Mouse (Mus musculus) midbrain, embryonic 11.5 days (tissue): ENCODE measurements around the gene Nos3. TPM values are rescaled to one million over a fixed set of nuclear protein-coding genes. Genes with fewer than 3 reads are reported as not detected.
A peak's percentile ranks its signal among the peaks of the same experiment; 100 is the strongest.

Source experiments
- ATAC-seq: fragments of 200-750 bp; cut with Nextera tagmentation; 2 replicates; pipeline ENCODE4 v1.8.0; 2017; ENCODE audit warnings: moderate TSS enrichment, moderate library complexity; ENCODE audit not compliant: low FRiP score
- DNase-seq: peaks from one replicate; pipeline ENCODE4 v3.0.0; 2015; ENCODE audit warnings: low spot score; ENCODE audit errors: missing footprints
- H3K27ac ChIP-seq: fragments of 300-500 bp; sonication (generic); 2 replicates; pipeline ENCODE4 v1.5.1; 2014; ENCODE audit warnings: low read depth, low read length
- H3K27me3 ChIP-seq: fragments of 300-500 bp; sonication (generic); 2 replicates; pipeline ENCODE4 v1.6.1; 2014; ENCODE audit warnings: mild to moderate bottlenecking, low read length, moderate library complexity, mixed read lengths; ENCODE audit not compliant: control insufficient read depth, insufficient read depth
- H3K36me3 ChIP-seq: fragments of 300-500 bp; sonication (generic); 2 replicates; pipeline ENCODE4 v1.6.1; 2014; ENCODE audit warnings: mild to moderate bottlenecking, low read length, moderate library complexity, mixed read lengths; ENCODE audit not compliant: control insufficient read depth, insufficient read depth
- H3K4me1 ChIP-seq: fragments of 300-500 bp; sonication (generic); 2 replicates; pipeline ENCODE4 v1.6.1; 2014; ENCODE audit warnings: low read length; ENCODE audit not compliant: control insufficient read depth, insufficient read depth
- H3K4me2 ChIP-seq: fragments of 300-500 bp; sonication (generic); 2 replicates; pipeline ENCODE4 v1.6.1; 2014; ENCODE audit warnings: mild to moderate bottlenecking, moderate library complexity
- H3K4me3 ChIP-seq: fragments of 300-500 bp; sonication (generic); 2 replicates; pipeline ENCODE4 v1.5.1; 2014; ENCODE audit warnings: low read depth, low read length
- H3K9ac ChIP-seq: fragments of 300-500 bp; sonication (generic); 2 replicates; pipeline ENCODE4 v1.6.1; 2014; ENCODE audit warnings: low read length
- H3K9me3 ChIP-seq: fragments of 300-500 bp; sonication (generic); 2 replicates; pipeline ENCODE4 v1.6.1; 2016; ENCODE audit warnings: low read length; ENCODE audit not compliant: control insufficient read depth
- WGBS: fragments of 180-500 bp; shearing (Covaris S2); extraction: QIAGEN DNeasy Blood & Tissue Kit; methylation state at CpG from one replicate; pipeline ENCODE4 v1.1.7; 2014; 5-methylcytosine and 5-hydroxymethylcytosine counted together
- polyA plus RNA-seq: library from polyadenylated mRNA; unstranded; fragments of >200 nt; fragmentation: Nextera tagmentation; extraction: Ambion mirVana; gene quantifications from 2 replicates; pipeline ENCODE4 v1.2.1, GENCODE M21; 2014

Gene Nos3
- polyA plus RNA-seq, 1 experiment from 2014 or later = 5.5 TPM

DNA sequence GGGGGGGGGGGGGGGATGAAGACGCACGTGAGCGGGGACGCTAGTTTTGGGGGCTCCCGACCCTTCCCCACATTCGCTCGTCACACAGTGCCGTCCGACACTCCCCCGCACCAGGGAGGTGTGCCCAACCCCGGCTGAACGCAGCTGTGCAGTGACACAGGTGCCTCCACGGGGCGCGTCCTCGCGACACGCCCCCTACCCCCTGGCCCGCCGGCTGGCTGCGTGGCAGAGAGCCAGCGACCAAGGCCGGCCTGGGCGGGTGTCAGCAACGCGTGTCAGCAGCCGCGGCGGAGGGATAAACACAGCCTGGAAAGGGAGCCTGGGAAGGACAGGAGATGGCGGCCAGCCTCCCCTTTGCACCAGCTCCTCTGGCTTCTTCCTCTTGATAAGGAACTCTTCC is 16.1 kb upstream of the Nos3 start:
- H3K27me3 ChIP-seq = peaks cover 19% of the 10 kb centered on the region
- no peaks in the 10 kb centered on the region for H3K9me3 ChIP-seq
- no peak for ATAC-seq
- WGBS = under 1% methylated on average over 29 of the region's 30 CpGs
- peak overlapping the region; percentile 73 for H3K4me2 ChIP-seq
- H3K9ac ChIP-seq = peak overlapping the region; percentile 62
- DNase-seq = no peak
- no peaks in the 10 kb centered on the region for H3K36me3 ChIP-seq
- H3K4me3 ChIP-seq = peak overlapping the region; percentile 46
- H3K4me1 ChIP-seq = peaks cover 51% of the 10 kb centered on the region
- no peak overlapping the region for H3K27ac ChIP-seq

DNA sequence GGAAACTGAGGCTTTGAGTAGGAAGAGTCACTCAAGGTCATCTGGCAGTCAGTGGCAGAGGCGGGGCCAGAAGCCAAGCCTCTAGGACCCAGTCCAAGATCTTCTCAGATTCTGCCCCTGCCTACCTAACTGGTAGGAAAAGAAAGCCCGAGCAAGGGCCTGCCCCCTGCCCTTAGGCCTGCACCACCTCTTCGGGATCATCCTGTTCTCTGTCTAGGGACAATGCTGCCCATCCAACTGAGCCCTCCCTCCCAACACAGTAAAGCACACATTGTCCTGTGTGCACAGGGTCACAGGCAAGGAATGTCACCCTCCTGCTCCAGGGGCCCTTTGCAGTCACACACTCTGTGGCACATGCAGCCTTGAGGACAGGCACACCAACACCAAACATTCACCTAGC is 14.5 kb upstream of the Nos3 start:
- Histone ChIP-seq H3K4me2 (peak overlapping the region; percentile 90), H3K9me3 (no peaks in the 10 kb centered on the region), H3K9ac (peak overlapping the region; percentile 83; the same call in 1 of the 2 replicates), H3K36me3 (no peaks in the 10 kb centered on the region), H3K4me1 (peaks cover 36% of the 10 kb centered on the region), H3K27me3 (peaks cover 19% of the 10 kb centered on the region), H3K4me3 (peak overlapping the region; percentile 75), H3K27ac (no peak overlapping the region)
- no peak for ATAC-seq
- 55% methylated on average over 3 of the region's 3 CpGs for WGBS
- no peak for DNase-seq

DNA sequence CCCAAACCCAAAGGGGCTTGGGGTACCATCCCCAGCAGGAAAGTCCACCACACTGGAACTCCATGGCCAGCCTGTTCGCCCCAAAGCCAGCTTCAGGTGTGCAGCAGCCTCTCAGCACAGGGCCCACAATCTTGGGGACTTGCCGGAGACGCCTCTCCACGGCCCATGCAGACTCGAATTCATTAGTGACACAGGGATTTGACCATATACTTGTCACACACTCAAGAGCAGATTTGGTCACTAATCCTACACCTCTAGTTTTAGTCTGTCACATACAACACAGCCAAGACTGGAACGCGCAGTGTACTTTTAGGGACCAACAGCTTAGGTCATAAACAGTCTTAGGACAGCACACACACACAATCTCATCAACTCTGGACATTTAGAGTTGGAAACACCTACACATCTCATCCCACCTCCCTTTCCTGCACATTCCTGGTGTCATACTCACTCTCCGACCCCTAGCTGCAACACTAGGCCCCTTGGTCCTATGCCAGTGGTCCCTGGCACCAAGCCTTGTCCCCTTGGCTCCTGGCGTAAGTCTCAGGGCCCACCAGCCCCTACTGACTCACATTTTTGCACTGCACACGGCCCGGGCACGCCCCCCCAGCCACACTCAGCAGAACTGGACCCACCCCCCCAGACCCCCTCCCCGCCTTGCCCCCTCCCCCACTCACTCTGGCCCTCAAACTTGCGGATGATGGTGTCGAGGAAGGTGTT is 13.9 kb upstream of the Nos3 start:
- Histone ChIP-seq H3K4me1 (peaks cover 30% of the 10 kb centered on the region), H3K4me3 (peak overlapping the region; percentile 75), H3K9ac (peak overlapping the region; percentile 83), H3K4me2 (peak overlapping the region; percentile 90), H3K36me3 (no peaks in the 10 kb centered on the region), H3K9me3 (no peaks in the 10 kb centered on the region), H3K27me3 (peaks cover 19% of the 10 kb centered on the region), H3K27ac (peak overlapping the region; percentile 66; the same call in 1 of the 2 replicates)
- ATAC-seq (no peak), DNase-seq (peak; percentile 91)
- WGBS = 35% methylated on average over 13 of the region's 15 CpGs

GRCm38 (mm10) chr5:24351278-24351677 is 13.3 kb upstream of the Nos3 start, which contains the start of gene Kcnh2:
Gene Kcnh2, minus strand, starts transcription at chr5:24351604.
- peak within 1 kb of the TSS; percentile 83 for H3K9ac ChIP-seq
- no peaks in the 10 kb centered on the region for H3K36me3 ChIP-seq
- ATAC-seq (peak; percentile 68), DNase-seq (no peak)
- peak within 1 kb of the TSS; percentile 75 for H3K4me3 ChIP-seq
- peaks cover 29% of the 10 kb centered on the region for H3K4me1 ChIP-seq
- H3K4me2 ChIP-seq = peak within 1 kb of the TSS; percentile 90
- WGBS = 0% methylated on average over 53 of the region's 53 CpGs
- H3K27me3 ChIP-seq = peaks cover 19% of the 10 kb centered on the region
- no peaks in the 10 kb centered on the region for H3K9me3 ChIP-seq
- peak within 1 kb of the TSS; percentile 94 for H3K27ac ChIP-seq

- Histone ChIP-seq H3K4me3 (peak overlapping the region; percentile 75), H3K36me3 (no peaks in the 10 kb centered on the region), H3K9ac (peak overlapping the region; percentile 54), H3K4me1 (peaks cover 29% of the 10 kb centered on the region), H3K27ac (peak overlapping the region; percentile 94), H3K27me3 (peaks cover 19% of the 10 kb centered on the region), H3K4me2 (peak overlapping the region; percentile 90), H3K9me3 (no peaks in the 10 kb centered on the region)
- peak; percentile 86 for ATAC-seq
- WGBS = 1% methylated on average over 22 of the region's 41 CpGs
- peak; percentile 98 for DNase-seq
These were observed 12.9 kb upstream of the Nos3 start for GRCm38 (mm10) chr5:24351701-24352171.

- DNase-seq = peak; percentile 95
- peaks cover 19% of the 10 kb centered on the region for H3K27me3 ChIP-seq
- H3K4me2 ChIP-seq = peak overlapping the region; percentile 90
- no peaks in the 10 kb centered on the region for H3K36me3 ChIP-seq
- WGBS = 0% methylated on average over 24 of the region's 24 CpGs
- ATAC-seq = peak; percentile 64
- no peaks in the 10 kb centered on the region for H3K9me3 ChIP-seq
- H3K27ac ChIP-seq = peak overlapping the region; percentile 94
- H3K9ac ChIP-seq = peak overlapping the region; percentile 54
- peaks cover 29% of the 10 kb centered on the region for H3K4me1 ChIP-seq
- peak overlapping the region; percentile 75 for H3K4me3 ChIP-seq
These were observed 12.3 kb upstream of the Nos3 start for GRCm38 (mm10) chr5:24352251-24352859.

DNA sequence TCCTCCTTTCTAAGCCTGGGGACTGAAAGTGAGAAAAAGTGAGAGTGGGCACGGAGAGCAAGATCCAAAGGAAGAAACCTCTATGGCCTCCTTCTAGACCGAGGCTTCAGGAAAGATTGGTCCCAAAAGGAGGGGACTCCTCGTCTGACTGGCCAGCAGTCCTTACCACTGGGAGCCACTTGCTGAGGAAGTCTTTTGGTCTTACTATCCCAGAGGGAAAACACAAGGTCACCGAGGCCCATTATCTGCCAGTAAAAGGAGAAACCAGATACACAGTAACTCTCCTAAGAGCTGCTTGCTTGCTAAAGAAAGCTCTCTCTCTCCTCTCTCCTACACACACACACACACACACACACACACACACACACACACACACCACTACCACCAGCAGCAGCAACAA is 11.3 kb upstream of the Nos3 start:
- Histone ChIP-seq H3K27ac (peak overlapping the region; percentile 94), H3K27me3 (peaks cover 19% of the 10 kb centered on the region), H3K4me1 (peaks cover 29% of the 10 kb centered on the region), H3K4me2 (no peak overlapping the region), H3K9me3 (no peaks in the 10 kb centered on the region), H3K9ac (peak overlapping the region; percentile 54; the same call in 1 of the 2 replicates), H3K36me3 (no peaks in the 10 kb centered on the region), H3K4me3 (no peak overlapping the region)
- 31% methylated on average over 4 of the region's 4 CpGs for WGBS
- DNase-seq (no peak), ATAC-seq (no peak)

DNA sequence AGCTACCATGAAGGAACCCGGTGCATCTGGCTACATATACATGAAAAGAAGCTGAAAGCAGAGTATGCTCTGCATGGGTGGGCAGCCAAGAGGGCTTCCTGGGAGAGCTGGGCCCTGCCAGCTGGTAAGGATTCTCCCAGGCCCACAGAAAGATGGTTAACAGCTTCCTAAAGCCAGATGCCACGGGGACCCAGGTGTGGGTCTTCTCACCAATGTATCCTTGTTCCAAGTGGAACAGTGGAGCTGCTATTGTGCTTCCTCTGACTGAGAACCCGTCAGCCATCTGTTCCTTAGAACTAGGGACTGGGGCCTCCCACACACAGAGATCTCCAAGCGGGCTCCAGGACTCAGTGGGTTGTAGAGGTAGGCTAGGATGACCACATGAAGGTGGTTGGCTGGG is 7.8 kb upstream of the Nos3 start:
- no peak overlapping the region for H3K9ac ChIP-seq

GRCm38 (mm10) chr5:24357461-24357860 is 7.1 kb upstream of the Nos3 start:
- Histone ChIP-seq H3K4me1 (peaks cover 9% of the 10 kb centered on the region), H3K9ac (no peak overlapping the region), H3K27me3 (no peaks in the 10 kb centered on the region), H3K4me3 (no peak overlapping the region), H3K4me2 (no peak overlapping the region), H3K27ac (no peak overlapping the region), H3K36me3 (no peaks in the 10 kb centered on the region), H3K9me3 (no peaks in the 10 kb centered on the region)
- ATAC-seq (no peak), DNase-seq (peak; percentile 97)
- 12% methylated on average over 7 of the region's 7 CpGs for WGBS

More for the DNA sequence above, 7.8 kb upstream of the Nos3 start:
- ATAC-seq (no peak), DNase-seq (no peak)
- Histone ChIP-seq H3K27me3 (no peaks in the 10 kb centered on the region), H3K4me1 (peaks cover 16% of the 10 kb centered on the region), H3K4me3 (no peak overlapping the region), H3K4me2 (no peak overlapping the region), H3K27ac (no peak overlapping the region), H3K36me3 (no peaks in the 10 kb centered on the region), H3K9me3 (no peaks in the 10 kb centered on the region)
- 67% methylated on average over 4 of the region's 4 CpGs for WGBS
